Mouse (Mus musculus) liver (tissue): Measurements from ENCODE around the gene Esrrb.

Experiments used
- DNase-seq: peaks from one replicate; pipeline ENCODE4 v3.0.0-alpha.2; 2020; ENCODE audit warnings: mixed read lengths

Esrrb gene

DNA sequence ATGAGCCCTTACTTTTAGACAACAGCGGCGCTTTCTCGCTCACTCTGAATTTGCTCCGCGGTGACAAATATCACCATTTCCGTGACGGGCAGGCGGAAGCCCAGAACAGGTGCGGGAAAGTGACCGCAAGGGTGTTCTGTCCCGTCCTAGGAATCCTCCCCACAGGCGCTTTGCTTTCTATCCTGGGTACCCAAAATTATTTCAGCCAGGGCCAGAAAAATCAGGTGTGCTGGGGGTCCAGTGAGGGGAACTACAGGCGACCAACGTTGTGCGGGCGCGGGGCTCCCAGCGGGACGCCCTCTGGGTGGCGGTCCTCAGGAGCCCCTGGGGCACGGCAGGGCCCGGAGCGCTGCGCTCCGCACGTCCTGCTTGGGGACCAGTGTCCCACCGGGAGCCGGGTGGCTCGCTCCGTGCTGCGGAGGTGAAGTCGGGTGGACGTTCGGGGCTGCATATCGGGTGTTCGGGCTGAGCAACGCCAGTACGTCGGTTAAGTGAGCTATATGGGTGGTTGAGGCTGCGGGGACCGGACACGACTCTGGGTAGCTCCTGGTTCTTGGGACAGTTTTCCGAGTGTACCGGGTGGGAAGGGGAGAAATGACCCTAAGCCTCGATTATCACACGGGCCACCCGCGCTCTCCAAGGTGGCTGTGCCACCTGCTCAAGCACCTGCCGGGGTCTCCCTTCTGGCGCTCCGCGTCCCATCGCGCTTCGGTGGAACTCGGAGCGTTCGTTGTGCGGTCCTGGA, 61.4 kb downstream of the Esrrb start:
- DNase-seq = no peak

GRCm38 (mm10) chr12:86423102-86423501, 62.2 kb downstream of the Esrrb start:
- DNase-seq = no peak

- DNase-seq = no peak
Observed at GRCm38 (mm10) chr12:86427585-86427984, 66.7 kb downstream of the Esrrb start.

DNA sequence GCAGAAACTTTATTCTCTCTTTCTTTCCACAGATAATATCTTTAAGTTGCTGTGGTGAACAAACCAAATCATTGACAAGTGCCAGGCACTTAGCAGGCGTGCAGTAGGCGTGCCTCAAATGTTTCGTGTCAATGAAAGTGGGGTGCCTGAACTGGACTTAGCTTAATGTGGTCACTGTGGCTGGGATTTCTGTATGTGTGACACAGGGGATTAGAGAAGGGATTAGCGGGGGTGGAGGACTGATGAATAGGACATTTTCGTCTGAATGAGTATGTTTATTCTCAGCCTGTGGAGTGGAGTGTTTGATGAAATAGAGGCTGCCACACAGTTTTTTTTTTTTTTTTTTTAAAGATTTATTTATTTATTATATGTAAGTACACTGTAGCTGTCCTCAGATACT, 70.8 kb downstream of the Esrrb start:
- DNase-seq = no peak

GRCm38 (mm10) chr12:86433371-86433821, 72.5 kb downstream of the Esrrb start:
- DNase-seq = peak; percentile 59

GRCm38 (mm10) chr12:86435651-86436050, 74.7 kb downstream of the Esrrb start:
- no peak for DNase-seq

GRCm38 (mm10) chr12:86450848-86451247, 89.9 kb downstream of the Esrrb start:
- no peak for DNase-seq

DNA sequence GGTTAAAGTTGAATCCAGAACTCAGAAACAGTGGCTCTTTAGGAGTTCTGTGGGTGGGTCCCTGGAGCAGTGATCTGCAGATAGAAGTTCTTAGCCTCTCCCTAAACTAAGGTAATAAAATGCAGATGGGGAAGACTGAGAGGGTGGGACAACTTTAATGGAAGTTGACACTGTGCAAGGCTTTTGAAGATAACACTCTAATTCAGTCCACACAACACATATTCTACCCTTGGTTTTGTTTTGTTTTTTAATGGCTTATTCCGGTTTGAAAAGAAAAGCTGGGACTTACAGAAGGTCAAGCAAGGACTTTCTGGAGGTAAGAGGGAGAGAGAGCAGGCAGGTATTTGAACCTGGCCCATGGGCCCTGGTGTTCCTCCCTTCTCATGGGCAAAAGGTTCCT, 94.1 kb downstream of the Esrrb start:
- DNase-seq = no peak

- no peak for DNase-seq
Observed at GRCm38 (mm10) chr12:86462742-86463470, 102.0 kb downstream of the Esrrb start.

GRCm38 (mm10) chr12:86464385-86464784, 103.5 kb downstream of the Esrrb start:
- no peak for DNase-seq

DNA sequence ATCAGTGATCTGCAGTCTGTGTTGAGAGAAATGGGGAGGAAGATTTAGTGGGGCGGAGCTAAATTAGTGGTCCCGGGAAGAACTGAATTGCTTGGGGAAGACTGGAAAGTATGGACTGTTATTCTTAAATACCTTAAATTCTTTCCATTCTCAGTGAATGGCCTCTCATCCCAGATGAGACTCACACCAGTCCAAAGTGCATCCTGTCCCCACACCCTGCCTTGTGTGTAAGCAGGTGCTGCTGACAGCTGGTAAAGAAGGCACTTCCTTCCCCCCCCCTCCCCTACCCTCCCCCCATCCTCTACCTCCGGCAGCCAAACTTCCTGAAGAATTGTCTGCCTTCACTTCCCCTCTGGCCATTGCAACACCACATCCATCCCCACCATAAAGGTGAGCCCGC, 105.3 kb downstream of the Esrrb start:
- DNase-seq = no peak

- DNase-seq = peak; percentile 26
Observed at GRCm38 (mm10) chr12:86469919-86470318, 109.0 kb downstream of the Esrrb start.

DNA sequence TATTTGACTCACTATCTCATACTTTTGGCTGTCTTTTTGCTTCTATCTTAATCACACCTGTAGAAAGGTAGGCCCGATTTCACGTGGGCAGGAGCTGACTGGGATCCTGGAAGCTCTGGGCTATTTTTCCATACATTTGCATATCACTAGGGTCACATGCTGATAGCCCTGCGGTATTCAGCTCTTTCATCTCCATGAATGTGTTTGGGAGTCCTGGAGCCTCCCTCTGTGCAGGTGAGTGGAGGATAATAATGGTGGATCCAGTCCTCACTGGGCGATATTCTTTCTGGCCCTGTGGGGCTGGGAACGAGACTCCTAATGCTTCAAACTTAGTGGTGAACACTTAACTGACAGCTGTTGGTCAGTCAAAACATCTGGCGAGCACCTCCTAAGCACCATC, 110.0 kb downstream of the Esrrb start:
- no peak for DNase-seq

- DNase-seq = peak; percentile 12
Observed at GRCm38 (mm10) chr12:86473630-86474029, 112.7 kb downstream of the Esrrb start.

DNA sequence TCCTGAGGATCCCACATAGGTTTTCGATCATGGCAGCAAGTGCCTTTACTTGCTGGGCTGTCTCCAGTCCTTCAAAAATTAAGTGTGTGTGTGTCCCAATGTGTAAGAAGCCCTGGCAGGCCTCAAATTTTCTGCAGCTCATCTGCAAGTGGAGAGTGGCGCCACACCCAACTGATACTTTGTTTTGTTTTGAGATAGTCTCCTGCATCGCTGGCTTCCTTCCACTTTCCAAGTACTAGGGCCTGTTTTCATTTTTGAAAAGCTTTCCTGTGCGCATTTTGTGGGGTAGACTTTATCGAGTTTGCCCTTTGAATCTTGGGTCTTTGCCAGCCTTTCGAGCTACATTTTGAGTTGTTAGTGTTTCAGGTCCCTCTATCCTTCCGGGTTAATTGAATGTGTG, 115.1 kb downstream of the Esrrb start:
- DNase-seq = no peak

- DNase-seq = no peak
Observed at GRCm38 (mm10) chr12:86478908-86479307, 118.0 kb downstream of the Esrrb start.

DNA sequence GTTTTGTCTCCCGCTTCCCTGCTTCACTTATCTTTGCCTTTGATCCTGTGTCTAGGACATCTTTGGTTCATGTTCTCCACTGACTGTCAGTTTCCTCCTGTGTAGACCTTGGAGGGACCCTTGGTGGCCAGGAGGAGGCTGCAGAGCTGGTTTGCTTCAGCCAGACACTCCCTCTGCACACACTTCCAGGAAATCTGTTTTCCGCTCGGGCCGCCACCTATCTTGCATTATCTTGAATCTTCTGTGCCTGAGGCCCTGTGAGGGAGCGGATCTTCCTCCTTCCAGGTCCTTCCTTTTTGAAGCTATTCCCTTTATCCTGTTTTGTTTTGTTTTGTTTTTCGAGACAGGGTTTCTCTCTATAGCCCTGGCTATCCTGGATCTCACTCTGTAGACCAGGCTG, 121.1 kb downstream of the Esrrb start:
- no peak for DNase-seq

- DNase-seq = no peak
Observed at GRCm38 (mm10) chr12:86483413-86483841, 122.5 kb downstream of the Esrrb start.

GRCm38 (mm10) chr12:86488005-86488404, 127.1 kb downstream of the Esrrb start:
- no peak for DNase-seq

- DNase-seq = no peak
Observed at GRCm38 (mm10) chr12:86490052-86490451, 129.1 kb downstream of the Esrrb start.

GRCm38 (mm10) chr12:86491500-86491899, 130.6 kb downstream of the Esrrb start:
- DNase-seq = no peak

GRCm38 (mm10) chr12:86492822-86493221, 131.9 kb downstream of the Esrrb start:
- DNase-seq = no peak

DNA sequence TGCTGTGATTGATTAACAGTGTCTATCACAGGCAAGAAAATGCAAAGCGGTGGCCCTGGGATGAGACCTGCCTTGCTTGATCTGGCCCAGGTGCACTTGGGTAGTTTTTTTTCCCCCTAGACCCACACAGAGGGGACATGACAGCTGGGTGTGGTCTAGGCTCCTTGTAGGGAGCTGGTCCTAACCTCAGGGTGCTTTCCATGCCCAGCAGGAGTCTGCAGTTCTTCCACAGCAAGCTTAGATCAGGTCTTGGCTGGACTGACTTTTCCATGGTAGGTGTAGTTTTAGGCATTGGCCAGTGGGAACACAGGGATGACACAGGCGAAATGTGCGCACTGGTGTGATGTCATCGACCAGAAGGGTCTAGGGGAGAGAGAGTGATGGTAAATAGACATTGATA, 136.2 kb downstream of the Esrrb start:
- no peak for DNase-seq

DNA sequence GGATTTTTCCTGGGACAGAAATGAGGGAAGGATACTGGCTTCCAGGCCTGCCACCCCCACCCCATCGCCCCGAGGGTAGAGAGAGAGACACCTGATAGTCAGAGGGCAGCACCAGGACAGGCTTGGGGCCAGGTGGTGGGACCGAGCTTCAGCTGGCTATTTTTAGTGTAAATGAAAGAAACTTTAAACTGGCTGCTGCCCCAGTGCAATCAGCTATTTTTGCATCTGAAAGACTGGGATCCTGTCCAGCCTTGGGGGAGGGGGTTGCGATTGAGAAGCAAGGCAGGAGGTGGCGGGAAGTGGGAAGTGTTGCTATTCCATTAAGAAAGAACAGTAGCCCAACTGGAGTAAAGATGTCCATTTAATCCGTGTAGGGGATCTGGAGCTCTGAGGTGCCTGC, 137.8 kb downstream of the Esrrb start:
- DNase-seq = peak; percentile 11
